Comparison of ENCODE assay signal across 11 mouse cellular contexts in genomic region chr11:96304381-96305195, GRCm38 (mm10). TPM values are rescaled to one million over a fixed set of nuclear protein-coding genes. Genes with fewer than 3 reads are reported as not detected.
DNase-seq lines count a peak whose midpoint lies in the region; ATAC-seq and TF ChIP-seq lines count a peak whose summit lies in the region.
"Had no signal": no experiment of that assay in that cellular context is flagged by ENCODE, and none has a peak within 500 bp of the region (broad histone marks: within the 10 kb centered on the region; RNA-seq: fewer than 3 reads in every experiment).

No protein-coding gene starts in this region.

- no peak overlapping the region for H3K9ac ChIP-seq in heart, embryonic 12.5 days
- peak overlapping the region; percentile 99 for H3K9ac ChIP-seq in hindbrain, embryonic 13.5 days
- H3K9ac ChIP-seq in kidney, postnatal 0 days (ENCODE audit: low read depth, low read length): peak overlapping the region; percentile 98
- H3K9ac ChIP-seq: forebrain, postnatal 0 days; midbrain, embryonic 12.5 days had no signal

- no peak for ATAC-seq in heart, embryonic 12.5 days (ENCODE audit: insufficient number of reproducible peaks, low FRiP score)
- ATAC-seq in hindbrain, embryonic 13.5 days (ENCODE audit: low FRiP score): no peak
- no peak for ATAC-seq in kidney, postnatal 0 days (replicated peaks; ENCODE audit: low FRiP score, low read depth)
- ATAC-seq: forebrain, postnatal 0 days had no signal

- peaks cover 99% of the 10 kb centered on the region for H3K27me3 ChIP-seq in heart, embryonic 12.5 days (replicated peaks)
- peaks cover 99% of the 10 kb centered on the region for H3K27me3 ChIP-seq in hindbrain, embryonic 13.5 days
- H3K27me3 ChIP-seq in kidney, postnatal 0 days (ENCODE audit: insufficient read depth, low read length): no peaks in the 10 kb centered on the region

- no peak overlapping the region for H3K27ac ChIP-seq in heart, embryonic 12.5 days (ENCODE audit: poor library complexity, severe bottlenecking)
- H3K27ac ChIP-seq in hindbrain, embryonic 13.5 days: peak overlapping the region; percentile 100
- peak overlapping the region; percentile 99 for H3K27ac ChIP-seq in kidney, postnatal 0 days
- H3K27ac ChIP-seq: midbrain, embryonic 12.5 days had no signal

- no peaks in the 10 kb centered on the region for H3K9me3 ChIP-seq in heart, embryonic 12.5 days (replicated peaks)
- H3K9me3 ChIP-seq in hindbrain, embryonic 13.5 days: no peaks in the 10 kb centered on the region
- H3K9me3 ChIP-seq in kidney, postnatal 0 days (replicated peaks; ENCODE audit: low read length): no peaks in the 10 kb centered on the region
- H3K9me3 ChIP-seq: midbrain, embryonic 12.5 days had no signal

- no peak for DNase-seq in heart, adult 9 months (ENCODE audit: low spot score in 2 of 2)
- no peak for DNase-seq in kidney, postnatal 0 days (ENCODE audit: low spot score)
- peak; percentile 66 for DNase-seq in neural tube, embryonic 10.5 days (ENCODE audit: extremely low spot score, low spot score)
- no peak for DNase-seq in c-Kit-positive CD71-positive TER-119-positive erythroid progenitor cells, embryonic 14.5 days (ENCODE audit: low spot score)
- DNase-seq in right cerebral cortex, postnatal 25 days: no peak
- DNase-seq in frontal cortex, postnatal 14 days (ENCODE audit: low spot score in 2 of 2): no peak
- DNase-seq: cerebellum, postnatal 14 days; forebrain, postnatal 0 days had no signal

- no peaks in the 10 kb centered on the region for H3K36me3 ChIP-seq in heart, embryonic 12.5 days
- no peaks in the 10 kb centered on the region for H3K36me3 ChIP-seq in hindbrain, embryonic 13.5 days
- 0 out of 2 replicates have a peak, but pooled peaks cover 5% of the 10 kb centered on the region for H3K36me3 ChIP-seq in kidney, postnatal 0 days (ENCODE audit: insufficient read depth, low read length)
- H3K36me3 ChIP-seq: midbrain, embryonic 12.5 days had no signal

- no peak overlapping the region; the same call in 1 of the 2 replicates for H3K4me3 ChIP-seq in heart, embryonic 12.5 days
- peak overlapping the region; percentile 57 for H3K4me3 ChIP-seq in hindbrain, embryonic 13.5 days
- H3K4me3 ChIP-seq in kidney, postnatal 0 days (replicated peaks; ENCODE audit: low read depth, low read length): peak overlapping the region; percentile 83

- under 1% methylated on average over 38 of the region's 38 CpGs for WGBS in heart, embryonic 12.5 days
- 2% methylated on average over 38 of the region's 38 CpGs for WGBS in hindbrain, embryonic 13.5 days
- WGBS in kidney, postnatal 0 days: 13% methylated on average over 38 of the region's 38 CpGs

- peak overlapping the region; percentile 5; the same call in 1 of the 2 replicates for H3K4me2 ChIP-seq in heart, embryonic 12.5 days
- H3K4me2 ChIP-seq in hindbrain, embryonic 13.5 days: peak overlapping the region; percentile 83
- peak overlapping the region; percentile 96 for H3K4me2 ChIP-seq in kidney, postnatal 0 days (ENCODE audit: low read length)

- TF ChIP-seq CTCF in kidney, postnatal 0 days (IDR thresholded peaks at IDR 0.05; ENCODE audit: low read depth): no peak

- H3K4me1 ChIP-seq in heart, embryonic 12.5 days (replicated peaks): peaks cover 12% of the 10 kb centered on the region; the same call in 1 of the 2 replicates
- H3K4me1 ChIP-seq in hindbrain, embryonic 13.5 days (replicated peaks): peaks cover 7% of the 10 kb centered on the region; the same call in 1 of the 2 replicates
- peaks cover 32% of the 10 kb centered on the region for H3K4me1 ChIP-seq in kidney, postnatal 0 days (replicated peaks; ENCODE audit: insufficient read depth, low read length)

RNA-seq across cellular contexts. Expression of gene Hoxb5, which starts 1.5 kb away (rescaled TPM):
- polyA plus RNA-seq in heart, embryonic 12.5 days (2016; fragmentation: Nextera tagmentation; extraction: Ambion mirVana): 0.14 and 1.9 TPM in 2 replicates
- polyA plus RNA-seq in hindbrain, embryonic 13.5 days (2015; fragmentation: Nextera tagmentation; extraction: Ambion mirVana): 196 and 216 TPM in 2 replicates
- polyA plus RNA-seq in kidney, postnatal 0 days (2015; fragmentation: Nextera tagmentation; extraction: Ambion mirVana): 10.2 and 12.9 TPM in 2 replicates
- polyA plus RNA-seq: forebrain, postnatal 0 days; midbrain, embryonic 12.5 days had no signal

RNA-seq across cellular contexts. Expression of gene Hoxb6, which starts 12.3 kb away (rescaled TPM):
- polyA plus RNA-seq in heart, embryonic 12.5 days (2016; fragmentation: Nextera tagmentation; extraction: Ambion mirVana): 0.62 TPM in 1 of 2 replicates, not detected in the other
- polyA plus RNA-seq in hindbrain, embryonic 13.5 days (2015; fragmentation: Nextera tagmentation; extraction: Ambion mirVana): 81.9 and 132 TPM in 2 replicates
- polyA plus RNA-seq in kidney, postnatal 0 days (2015; fragmentation: Nextera tagmentation; extraction: Ambion mirVana): 45.0 and 47.8 TPM in 2 replicates
- polyA plus RNA-seq: forebrain, postnatal 0 days; midbrain, embryonic 12.5 days had no signal

RNA-seq across cellular contexts. Expression of gene Hoxb4, which starts 13.5 kb away (rescaled TPM):
- polyA plus RNA-seq in heart, embryonic 12.5 days (2016; fragmentation: Nextera tagmentation; extraction: Ambion mirVana): 0.19 and 0.32 TPM in 2 replicates
- polyA plus RNA-seq in hindbrain, embryonic 13.5 days (2015; fragmentation: Nextera tagmentation; extraction: Ambion mirVana): 9.5 and 11.3 TPM in 2 replicates
- polyA plus RNA-seq in kidney, postnatal 0 days (2015; fragmentation: Nextera tagmentation; extraction: Ambion mirVana): 3.6 and 3.8 TPM in 2 replicates
- polyA plus RNA-seq: forebrain, postnatal 0 days; midbrain, embryonic 12.5 days had no signal

RNA-seq across cellular contexts. Expression of gene Hoxb7, which starts 18.2 kb away (rescaled TPM):
- 0.14 and 0.22 TPM in 2 replicates for polyA plus RNA-seq in heart, embryonic 12.5 days (2016; fragmentation: Nextera tagmentation; extraction: Ambion mirVana)
- polyA plus RNA-seq in hindbrain, embryonic 13.5 days (2015; fragmentation: Nextera tagmentation; extraction: Ambion mirVana): 21.5 and 33.2 TPM in 2 replicates
- 56.1 and 58.9 TPM in 2 replicates for polyA plus RNA-seq in kidney, postnatal 0 days (2015; fragmentation: Nextera tagmentation; extraction: Ambion mirVana)
- polyA plus RNA-seq: forebrain, postnatal 0 days; midbrain, embryonic 12.5 days had no signal

RNA-seq across cellular contexts. Expression of gene Hoxb3, which starts 18.5 kb away (rescaled TPM):
- polyA plus RNA-seq in heart, embryonic 12.5 days (2016; fragmentation: Nextera tagmentation; extraction: Ambion mirVana): 0.45 and 0.86 TPM in 2 replicates
- 11.9 and 14.5 TPM in 2 replicates for polyA plus RNA-seq in hindbrain, embryonic 13.5 days (2015; fragmentation: Nextera tagmentation; extraction: Ambion mirVana)
- polyA plus RNA-seq in kidney, postnatal 0 days (2015; fragmentation: Nextera tagmentation; extraction: Ambion mirVana): 3.9 and 4.2 TPM in 2 replicates
- polyA plus RNA-seq: forebrain, postnatal 0 days; midbrain, embryonic 12.5 days had no signal

Comparison
In these comparisons a context has a peak if more than half of its experiments do, and no peak if none do; other contexts are left out.
1. H3K4me2 ChIP-seq: peak in every context shown above with its lines; median percentile 96 in kidney, postnatal 0 days; 83 in hindbrain, embryonic 13.5 days; 5 in heart, embryonic 12.5 days.
2. RNA of gene Hoxb5, which starts 1.5 kb away (polyA plus RNA-seq): 196 to 216 TPM in hindbrain, embryonic 13.5 days; 10.2 to 12.9 TPM in kidney, postnatal 0 days and 0.14 to 1.9 TPM in heart, embryonic 12.5 days; every median in the first group is over 10 times any median in the second.
3. RNA of gene Hoxb6, which starts 12.3 kb away (polyA plus RNA-seq): 81.9 to 132 TPM in hindbrain, embryonic 13.5 days and 45.0 to 47.8 TPM in kidney, postnatal 0 days; 0.62 TPM in heart, embryonic 12.5 days; every median in the first group is over 10 times any median in the second.